ENCODE assay signal across 8 mouse cellular contexts in genomic region chr13:23550761-23551145, GRCm38 (mm10). TPM values are rescaled to one million over a fixed set of nuclear protein-coding genes. Genes with fewer than 3 reads are reported as not detected.
DNase-seq lines count a peak whose midpoint lies in the region; ATAC-seq and TF ChIP-seq lines count a peak whose summit lies in the region.

No protein-coding gene starts in this region.

- peak overlapping the region; percentile 54 for H3K9ac ChIP-seq in lung, embryonic 15.5 days
- H3K9ac ChIP-seq in hindbrain, postnatal 0 days (replicated peaks; ENCODE audit: low read length), result peak overlapping the region; percentile 43; the same call in 1 of the 2 replicates
- no peak overlapping the region for H3K9ac ChIP-seq in neural tube, embryonic 14.5 days (replicated peaks; ENCODE audit: low read depth, low read length)

- peak overlapping the region; percentile 93 for H3K27ac ChIP-seq in lung, embryonic 15.5 days
- H3K27ac ChIP-seq in hindbrain, postnatal 0 days, result peak overlapping the region; percentile 73
- H3K27ac ChIP-seq in neural tube, embryonic 14.5 days (ENCODE audit: low read depth, low read length), result peak overlapping the region; percentile 84

- H3K9me3 ChIP-seq in lung, embryonic 15.5 days, result no peaks in the 10 kb centered on the region
- H3K9me3 ChIP-seq in hindbrain, postnatal 0 days (ENCODE audit: low read length), result no peaks in the 10 kb centered on the region
- H3K9me3 ChIP-seq in neural tube, embryonic 14.5 days (ENCODE audit: control insufficient read depth, low read length), result no peaks in the 10 kb centered on the region

- no peak for DNase-seq in lung, postnatal 4 days
- peak; percentile 63 for DNase-seq in embryo, embryonic 10 days (ENCODE audit: low spot score)
- DNase-seq in hindbrain, postnatal 0 days (ENCODE audit: low spot score), result no peak
- no peak for DNase-seq in testis, postnatal 10 days (ENCODE audit: low spot score)
- DNase-seq in urinary bladder, adult 18-20 months (ENCODE audit: low spot score in 2 of 2), result no peak
- DNase-seq in urinary bladder, postnatal 10 days (ENCODE audit: low spot score), result no peak

- no peaks in the 10 kb centered on the region for H3K27me3 ChIP-seq in lung, embryonic 15.5 days
- H3K27me3 ChIP-seq in hindbrain, postnatal 0 days (ENCODE audit: insufficient read depth, low read length), result no peaks in the 10 kb centered on the region
- H3K27me3 ChIP-seq in neural tube, embryonic 14.5 days (ENCODE audit: control insufficient read depth, insufficient read depth, low read length), result no peaks in the 10 kb centered on the region; the same call in 1 of the 2 replicates

- H3K36me3 ChIP-seq in lung, embryonic 15.5 days, result no peaks in the 10 kb centered on the region
- no peaks in the 10 kb centered on the region for H3K36me3 ChIP-seq in hindbrain, postnatal 0 days (ENCODE audit: insufficient read depth, low read length)
- no peaks in the 10 kb centered on the region for H3K36me3 ChIP-seq in neural tube, embryonic 14.5 days (ENCODE audit: control insufficient read depth, insufficient read depth, low read length)

- peak overlapping the region; percentile 48 for H3K4me3 ChIP-seq in lung, embryonic 15.5 days
- H3K4me3 ChIP-seq in hindbrain, postnatal 0 days (ENCODE audit: low read length), result peak overlapping the region; percentile 36
- peak overlapping the region; percentile 34 for H3K4me3 ChIP-seq in neural tube, embryonic 14.5 days (ENCODE audit: low read depth, low read length)

- peaks cover 10% of the 10 kb centered on the region for H3K4me1 ChIP-seq in lung, embryonic 15.5 days
- H3K4me1 ChIP-seq in hindbrain, postnatal 0 days (ENCODE audit: insufficient read depth, low read length), result peaks cover 7% of the 10 kb centered on the region
- H3K4me1 ChIP-seq in neural tube, embryonic 14.5 days (ENCODE audit: control insufficient read depth, insufficient read depth, low read length), result 0 out of 2 replicates have a peak, but pooled peaks cover 3% of the 10 kb centered on the region

- H3K4me2 ChIP-seq in lung, embryonic 15.5 days, result peak overlapping the region; percentile 62
- H3K4me2 ChIP-seq in hindbrain, postnatal 0 days (ENCODE audit: low read depth, low read length), result peak overlapping the region; percentile 58
- peak overlapping the region; percentile 52 for H3K4me2 ChIP-seq in neural tube, embryonic 14.5 days (ENCODE audit: low read depth, low read length)

- WGBS in lung, embryonic 15.5 days, result 10% methylated on average over 3 of the region's 3 CpGs
- 11% methylated on average over 3 of the region's 3 CpGs for WGBS in hindbrain, postnatal 0 days
- WGBS in neural tube, embryonic 14.5 days, result 3% methylated on average over 3 of the region's 3 CpGs

- ATAC-seq in lung, embryonic 15.5 days (ENCODE audit: borderline replicate concordance, extremely low read depth, low FRiP score, low TSS enrichment), result no peak
- ATAC-seq in hindbrain, postnatal 0 days, result no peak
- no peak for ATAC-seq in neural tube, embryonic 14.5 days (ENCODE audit: low read depth)

- TF ChIP-seq CTCF in hindbrain, postnatal 0 days (IDR thresholded peaks at IDR 0.05; ENCODE audit: low read depth), result no peak

RNA-seq across cellular contexts. Expression of gene Hist1h4f, which starts 0.7 kb away (rescaled TPM):
- polyA plus RNA-seq in lung, embryonic 15.5 days (2015; fragmentation: Nextera tagmentation; extraction: Ambion mirVana), result 1.7 and 2.1 TPM in 2 replicates
- total RNA-seq in hindbrain, postnatal 0 days (2014; rRNA removed), result 1,844 and 2,344 TPM in 2 replicates
- polyA plus RNA-seq in hindbrain, postnatal 0 days (2015; fragmentation: Nextera tagmentation; extraction: Ambion mirVana), result 0.89 TPM in 1 of 2 replicates, not detected in the other
- not detected in 2 replicates for polyA plus RNA-seq in neural tube, embryonic 14.5 days (2014; fragmentation: Nextera tagmentation; extraction: Ambion mirVana)

RNA-seq across cellular contexts. Expression of gene Hist1h1d, which starts 2.3 kb away (rescaled TPM):
- 0.78 and 0.86 TPM in 2 replicates for polyA plus RNA-seq in lung, embryonic 15.5 days (2015; fragmentation: Nextera tagmentation; extraction: Ambion mirVana)
- total RNA-seq in hindbrain, postnatal 0 days (2014; rRNA removed), result 49.4 and 53.4 TPM in 2 replicates
- 0.18 and 0.25 TPM in 2 replicates for polyA plus RNA-seq in hindbrain, postnatal 0 days (2015; fragmentation: Nextera tagmentation; extraction: Ambion mirVana)
- 0.07 and 0.13 TPM in 2 replicates for polyA plus RNA-seq in neural tube, embryonic 14.5 days (2014; fragmentation: Nextera tagmentation; extraction: Ambion mirVana)

RNA-seq across cellular contexts. Expression of gene Hist1h3f, which starts 6.9 kb away (rescaled TPM):
- 0.75 and 1.5 TPM in 2 replicates for polyA plus RNA-seq in lung, embryonic 15.5 days (2015; fragmentation: Nextera tagmentation; extraction: Ambion mirVana)
- total RNA-seq in hindbrain, postnatal 0 days (2014; rRNA removed), result 466 and 603 TPM in 2 replicates
- polyA plus RNA-seq in hindbrain, postnatal 0 days (2015; fragmentation: Nextera tagmentation; extraction: Ambion mirVana), result 0.16 and 0.54 TPM in 2 replicates
- polyA plus RNA-seq in neural tube, embryonic 14.5 days (2014; fragmentation: Nextera tagmentation; extraction: Ambion mirVana), result 0.52 TPM in 1 of 2 replicates, not detected in the other

RNA-seq across cellular contexts. Expression of gene Hist1h2bh, which starts 7.6 kb away (rescaled TPM):
- 1.4 TPM in 2 replicates for polyA plus RNA-seq in lung, embryonic 15.5 days (2015; fragmentation: Nextera tagmentation; extraction: Ambion mirVana)
- 65.9 and 103 TPM in 2 replicates for total RNA-seq in hindbrain, postnatal 0 days (2014; rRNA removed)
- 0.13 and 0.35 TPM in 2 replicates for polyA plus RNA-seq in hindbrain, postnatal 0 days (2015; fragmentation: Nextera tagmentation; extraction: Ambion mirVana)
- 0.33 TPM in 1 of 2 replicates, not detected in the other for polyA plus RNA-seq in neural tube, embryonic 14.5 days (2014; fragmentation: Nextera tagmentation; extraction: Ambion mirVana)

RNA-seq across cellular contexts. Expression of gene Hist1h3e, which starts 11.4 kb away (rescaled TPM):
- 7.1 and 7.9 TPM in 2 replicates for polyA plus RNA-seq in lung, embryonic 15.5 days (2015; fragmentation: Nextera tagmentation; extraction: Ambion mirVana)
- total RNA-seq in hindbrain, postnatal 0 days (2014; rRNA removed), result 528 and 734 TPM in 2 replicates
- polyA plus RNA-seq in hindbrain, postnatal 0 days (2015; fragmentation: Nextera tagmentation; extraction: Ambion mirVana), result 1.3 and 2.8 TPM in 2 replicates
- 1.9 and 2.4 TPM in 2 replicates for polyA plus RNA-seq in neural tube, embryonic 14.5 days (2014; fragmentation: Nextera tagmentation; extraction: Ambion mirVana)
